Mouse (Mus musculus) limb, embryonic 11.5 days (tissue): ENCODE results near the gene Shc2. TPM values are rescaled to one million over a fixed set of nuclear protein-coding genes. Genes with fewer than 3 reads are reported as not detected.

Experiments
- ATAC-seq: fragments of 200-750 bp; cut with Nextera tagmentation; 2 replicates; pipeline ENCODE4 v1.8.0; 2017; ENCODE audit warnings: low read depth; ENCODE audit not compliant: insufficient number of reproducible peaks, low FRiP score, low TSS enrichment
- DNase-seq: peaks from one replicate; pipeline ENCODE4 v3.0.0-alpha.2; 2015; ENCODE audit warnings: low spot score
- H3K27ac ChIP-seq: fragments of 300-500 bp; sonication (generic); replicated peaks from 2 replicates; pipeline ENCODE4 v1.5.1; 2014; ENCODE audit warnings: low read depth, mild to moderate bottlenecking, low read length
- H3K27me3 ChIP-seq: fragments of 300-500 bp; sonication (generic); 2 replicates; pipeline ENCODE4 v1.6.1; 2014; ENCODE audit warnings: mild to moderate bottlenecking, low read length, mixed read lengths; ENCODE audit not compliant: control insufficient read depth, insufficient read depth
- H3K36me3 ChIP-seq: fragments of 300-500 bp; sonication (generic); 2 replicates; pipeline ENCODE4 v1.6.1; 2014; ENCODE audit warnings: mild to moderate bottlenecking, low read length, moderate library complexity, mixed read lengths; ENCODE audit not compliant: control insufficient read depth, insufficient read depth
- H3K4me1 ChIP-seq: fragments of 300-500 bp; sonication (generic); 2 replicates; pipeline ENCODE4 v1.6.1; 2014; ENCODE audit warnings: low read length, mixed read lengths; ENCODE audit not compliant: control insufficient read depth, insufficient read depth
- H3K4me2 ChIP-seq: fragments of 300-500 bp; sonication (generic); 2 replicates; pipeline ENCODE4 v1.6.1; 2014; ENCODE audit warnings: low read depth, mild to moderate bottlenecking, moderate library complexity; ENCODE audit not compliant: severe bottlenecking
- H3K4me3 ChIP-seq: fragments of 300-500 bp; sonication (generic); 2 replicates; pipeline ENCODE4 v1.5.1; 2014; ENCODE audit warnings: low read depth, low read length
- H3K9ac ChIP-seq: fragments of 300-500 bp; sonication (generic); 2 replicates; pipeline ENCODE4 v1.6.1; 2014; ENCODE audit warnings: mild to moderate bottlenecking, low read length
- H3K9me3 ChIP-seq: fragments of 300-500 bp; sonication (generic); 2 replicates; pipeline ENCODE4 v1.6.1; 2016; ENCODE audit warnings: low read length; ENCODE audit not compliant: control insufficient read depth
- WGBS: fragments of 180-500 bp; shearing (Covaris S2); extraction: QIAGEN DNeasy Blood & Tissue Kit; methylation state at CpG from one replicate; pipeline ENCODE4 v1.1.7; 2014; 5-methylcytosine and 5-hydroxymethylcytosine counted together
- polyA plus RNA-seq: library from polyadenylated mRNA; unstranded; fragments of >200 nt; fragmentation: Nextera tagmentation; extraction: Ambion mirVana; gene quantifications from 2 replicates; pipeline ENCODE4 v1.2.1, GENCODE M21; 2014

The Shc2 gene
- polyA plus RNA-seq, 1 experiment from 2014 or later: 4.8 TPM

DNA sequence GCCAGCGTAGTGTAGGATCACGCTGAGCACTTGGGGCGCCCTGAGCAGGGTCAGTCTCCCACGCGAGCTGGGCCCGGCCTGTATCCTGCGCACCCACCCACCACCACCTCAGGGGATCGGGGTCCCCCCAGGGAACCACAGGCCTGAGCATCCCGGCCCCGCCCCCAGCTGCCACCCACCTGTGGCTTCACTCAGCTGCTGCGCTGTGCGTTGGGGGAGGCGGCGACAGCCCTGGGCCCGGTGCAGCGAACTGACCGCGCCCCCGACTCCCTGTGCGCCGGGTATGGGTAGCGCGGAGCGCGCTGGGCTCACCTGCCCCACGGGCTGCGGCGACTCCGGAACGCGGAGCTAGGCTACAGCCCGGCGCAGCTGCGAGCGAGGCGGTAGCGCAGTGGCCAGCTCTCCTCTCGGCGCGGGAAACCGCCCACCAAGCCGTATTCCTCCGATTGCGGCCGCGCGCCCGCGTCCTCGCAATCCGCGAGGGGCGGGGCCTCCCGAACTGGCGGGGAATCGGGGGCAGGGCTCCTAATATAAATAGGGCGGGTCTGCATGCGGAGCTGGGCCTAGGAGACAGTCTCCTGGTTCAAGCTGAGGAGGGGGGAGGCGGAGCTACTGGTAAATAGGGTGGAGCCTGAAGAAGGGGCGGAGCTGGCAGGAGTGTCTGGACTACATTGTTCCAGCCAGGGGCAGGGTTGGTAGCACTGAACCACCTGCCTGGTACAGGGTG is 24.0 kb downstream of the Shc2 start, which contains the start of gene C2cd4c:
C2cd4c (minus strand) TSS at position 448 of the 727 bp plus-strand sequence.
- Histone ChIP-seq H3K27me3 (peaks cover 25% of the 10 kb centered on the region), H3K4me1 (peaks cover 19% of the 10 kb centered on the region; the same call in 1 of the 2 replicates), H3K4me3 (peak within 1 kb of the TSS; percentile 54), H3K4me2 (peak within 1 kb of the TSS; percentile 93), H3K27ac (no peak within 1 kb of the TSS), H3K9ac (peak within 1 kb of the TSS; percentile 52), H3K36me3 (no peaks in the 10 kb centered on the region), H3K9me3 (no peaks in the 10 kb centered on the region)
- under 1% methylated on average over 53 of the region's 60 CpGs for WGBS
- peak; percentile 80 for ATAC-seq
- DNase-seq: peak; percentile 80

DNA sequence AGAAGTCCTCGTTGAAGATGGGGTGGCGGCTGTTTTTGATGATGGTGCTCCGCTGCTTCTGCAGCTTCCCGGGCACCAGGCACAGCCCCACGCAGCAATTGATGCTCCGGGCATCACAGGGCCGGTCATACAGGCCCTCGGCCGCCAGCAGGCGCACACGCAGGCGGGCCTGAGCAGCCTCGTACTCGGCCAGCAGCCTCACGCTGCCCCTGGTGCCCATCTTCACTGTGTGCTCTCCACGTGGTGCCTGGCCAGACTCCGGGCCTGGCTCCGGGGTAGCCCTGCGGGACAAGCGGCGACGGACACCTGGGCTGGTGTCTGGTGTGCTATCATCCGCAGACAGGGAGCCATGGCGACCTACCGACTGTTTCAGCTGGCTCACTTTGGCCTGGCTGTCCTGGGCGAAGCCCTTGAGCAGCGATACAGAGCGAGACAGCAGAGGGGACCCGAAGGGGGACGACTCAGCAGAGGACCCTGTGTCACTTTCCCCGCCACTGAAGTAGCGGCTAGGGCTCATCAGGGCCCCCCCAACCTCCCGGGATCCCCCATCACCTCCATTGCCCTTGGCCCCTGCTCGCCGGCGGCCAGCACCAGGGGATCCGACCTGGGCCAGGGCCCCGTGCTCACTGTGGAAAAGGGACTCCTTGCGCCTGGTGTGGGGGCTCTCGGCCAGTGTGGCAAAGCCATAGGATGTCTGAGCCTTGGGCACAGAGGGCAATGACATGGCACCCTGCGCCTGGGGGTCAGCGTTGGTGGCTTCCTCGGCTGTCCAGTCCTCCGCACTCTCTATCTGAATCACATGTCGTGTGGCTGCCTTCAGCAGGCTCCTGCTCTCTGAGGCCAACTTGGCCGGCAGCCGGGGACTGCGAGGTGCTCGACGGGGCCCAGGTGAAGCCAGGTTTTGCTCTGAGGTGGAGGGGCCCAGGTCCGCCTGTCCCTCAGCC is 25.3 kb downstream of the Shc2 start:
- 0 out of 2 replicates have a peak overlapping the region, but pooled peaks have one; percentile 7 for H3K9ac ChIP-seq
- no peaks in the 10 kb centered on the region for H3K9me3 ChIP-seq
- peak overlapping the region; percentile 34; the same call in 1 of the 2 replicates for H3K4me2 ChIP-seq
- H3K36me3 ChIP-seq: no peaks in the 10 kb centered on the region
- ATAC-seq (no peak), DNase-seq (peak; percentile 55)
- peaks cover 25% of the 10 kb centered on the region for H3K27me3 ChIP-seq
- H3K27ac ChIP-seq: no peak overlapping the region
- H3K4me3 ChIP-seq: peak overlapping the region; percentile 10; the same call in 1 of the 2 replicates
- 12% methylated on average over 50 of the region's 51 CpGs for WGBS
- H3K4me1 ChIP-seq: peaks cover 19% of the 10 kb centered on the region; the same call in 1 of the 2 replicates

DNA sequence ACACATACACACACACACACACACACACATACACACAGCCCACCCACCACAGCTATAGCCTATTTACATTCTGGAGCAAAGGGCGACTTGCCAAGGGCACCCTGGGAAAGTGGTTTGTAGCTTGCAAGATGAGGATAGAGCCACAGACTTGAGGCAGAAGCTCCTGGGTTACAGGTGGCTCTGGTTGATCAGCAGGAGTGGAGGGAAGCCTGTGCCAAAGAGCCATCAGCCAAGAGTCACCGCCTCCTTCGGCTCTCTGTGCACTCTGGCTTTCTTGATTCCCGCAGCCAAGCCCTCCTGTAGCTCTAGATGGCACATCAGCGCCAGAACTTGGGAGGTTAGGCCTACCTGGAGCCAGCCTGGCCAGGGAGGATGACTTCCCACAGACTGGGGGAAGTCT is 26.4 kb downstream of the Shc2 start:
- no peaks in the 10 kb centered on the region for H3K9me3 ChIP-seq
- 25% methylated on average over 5 of the region's 5 CpGs for whole genome bisulfite sequencing
- peaks cover 25% of the 10 kb centered on the region for H3K27me3 ChIP-seq
- H3K36me3 ChIP-seq: no peaks in the 10 kb centered on the region
- H3K4me3 ChIP-seq: no peak overlapping the region
- H3K4me1 ChIP-seq: peaks cover 19% of the 10 kb centered on the region; the same call in 1 of the 2 replicates
- H3K27ac ChIP-seq: no peak overlapping the region
- DNase-seq (no peak), ATAC-seq (no peak)
- no peak overlapping the region for H3K9ac ChIP-seq
- no peak overlapping the region for H3K4me2 ChIP-seq

DNA sequence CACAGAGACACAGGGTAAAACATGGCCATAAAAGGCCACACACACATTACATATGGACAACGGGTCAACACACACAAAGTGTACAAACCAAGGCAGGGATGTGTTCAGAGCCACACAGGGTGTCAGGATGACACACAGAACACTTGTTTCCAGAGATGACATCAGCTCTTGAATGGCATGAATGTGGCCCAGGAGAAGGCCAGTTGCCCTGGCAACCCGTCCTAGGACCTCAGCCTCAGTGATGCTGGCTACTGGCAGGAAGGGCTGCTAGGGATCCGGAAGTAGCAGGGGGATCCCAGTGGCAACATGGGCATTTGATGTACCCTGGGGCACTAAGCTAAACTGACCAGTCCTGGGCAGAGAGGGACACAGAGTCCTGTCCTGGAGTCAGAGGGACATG is 28.4 kb downstream of the Shc2 start:
- DNase-seq (no peak), ATAC-seq (no peak)
- H3K4me1 ChIP-seq: peaks cover 19% of the 10 kb centered on the region; the same call in 1 of the 2 replicates
- no peaks in the 10 kb centered on the region for H3K9me3 ChIP-seq
- H3K9ac ChIP-seq: no peak overlapping the region
- H3K4me2 ChIP-seq: no peak overlapping the region
- no peak overlapping the region for H3K4me3 ChIP-seq
- H3K27me3 ChIP-seq: peaks cover 25% of the 10 kb centered on the region
- no peaks in the 10 kb centered on the region for H3K36me3 ChIP-seq
- 87% methylated on average over 3 of the region's 3 CpGs for WGBS
- no peak overlapping the region for H3K27ac ChIP-seq

DNA sequence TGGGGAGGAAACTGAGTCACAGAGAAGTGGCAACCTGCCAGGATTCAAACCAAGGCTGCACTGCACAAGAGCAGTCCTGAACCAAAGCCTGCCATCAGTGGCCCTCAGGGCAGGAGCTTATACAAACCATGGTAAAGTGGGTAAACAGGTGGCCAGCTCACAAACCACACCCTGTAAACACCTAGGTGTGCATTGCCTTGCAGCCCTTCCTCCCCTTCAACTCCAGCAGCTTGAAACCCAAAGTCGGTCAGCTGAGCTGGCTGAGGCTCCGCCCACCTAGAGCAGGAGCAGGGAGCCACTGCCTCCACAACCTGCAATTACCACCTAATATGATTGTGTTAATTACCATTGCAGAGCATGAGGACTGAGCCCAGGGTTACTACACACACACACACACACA is 29.8 kb downstream of the Shc2 start:
- ATAC-seq: no peak
- Histone ChIP-seq H3K9me3 (no peaks in the 10 kb centered on the region), H3K4me2 (no peak overlapping the region), H3K9ac (no peak overlapping the region), H3K4me1 (0 out of 2 replicates have a peak, but pooled peaks cover 9% of the 10 kb centered on the region), H3K27ac (no peak overlapping the region), H3K27me3 (peaks cover 16% of the 10 kb centered on the region), H3K4me3 (no peak overlapping the region), H3K36me3 (no peaks in the 10 kb centered on the region)
- WGBS: 27% methylated on average over 2 of the region's 2 CpGs
- DNase-seq: no peak

DNA sequence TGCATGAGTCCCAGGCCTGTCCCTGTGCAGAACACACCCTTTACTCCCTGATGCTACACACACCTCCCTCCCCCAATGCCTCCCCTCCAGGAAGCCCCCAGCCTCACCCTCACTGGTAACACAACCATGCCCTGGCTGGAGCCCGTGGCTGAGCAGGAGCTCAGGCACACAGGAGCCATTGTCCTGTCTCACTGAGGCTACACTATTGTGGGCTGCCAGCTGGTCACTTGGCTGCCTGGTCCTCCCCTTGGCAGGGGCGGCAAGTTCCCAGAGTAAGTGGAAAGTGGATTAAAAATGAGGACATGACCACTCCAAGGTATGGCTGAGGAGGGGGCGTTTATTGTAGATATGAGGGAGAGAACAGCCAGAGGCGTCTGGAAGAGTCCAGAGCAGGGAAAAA is 31.2 kb downstream of the Shc2 start:
- WGBS: 70% methylated on average over 4 of the region's 4 CpGs
- Histone ChIP-seq H3K4me1 (no peaks in the 10 kb centered on the region), H3K27me3 (peaks cover 2% of the 10 kb centered on the region; the same call in 1 of the 2 replicates), H3K36me3 (no peaks in the 10 kb centered on the region), H3K9ac (no peak overlapping the region), H3K4me2 (no peak overlapping the region), H3K27ac (no peak overlapping the region), H3K4me3 (no peak overlapping the region), H3K9me3 (no peaks in the 10 kb centered on the region)
- no peak for DNase-seq
- no peak for ATAC-seq

DNA sequence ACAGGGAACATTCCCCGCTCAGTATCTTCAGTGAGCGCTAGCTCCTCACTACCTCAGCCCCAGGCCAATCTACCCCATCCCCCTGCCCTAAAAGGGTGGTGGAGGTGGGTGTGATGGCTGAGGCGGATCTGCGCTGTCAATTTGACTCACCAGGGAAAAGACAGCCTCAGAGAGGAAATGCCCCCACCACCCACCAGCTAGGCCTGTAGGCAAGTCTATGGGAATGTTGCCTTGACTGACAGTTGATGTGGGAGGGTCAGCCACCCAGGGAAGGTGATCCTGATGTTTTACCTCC is 39.8 kb downstream of the Shc2 start:
- no peaks in the 10 kb centered on the region for H3K36me3 ChIP-seq
- H3K4me3 ChIP-seq: no peak overlapping the region
- no peaks in the 10 kb centered on the region for H3K27me3 ChIP-seq
- ATAC-seq: no peak
- H3K4me1 ChIP-seq: no peaks in the 10 kb centered on the region
- no peak for DNase-seq
- H3K27ac ChIP-seq: no peak overlapping the region
- WGBS: 73% methylated on average over 4 of the region's 4 CpGs
- H3K9ac ChIP-seq: no peak overlapping the region
- H3K4me2 ChIP-seq: no peak overlapping the region
- H3K9me3 ChIP-seq: no peaks in the 10 kb centered on the region

DNA sequence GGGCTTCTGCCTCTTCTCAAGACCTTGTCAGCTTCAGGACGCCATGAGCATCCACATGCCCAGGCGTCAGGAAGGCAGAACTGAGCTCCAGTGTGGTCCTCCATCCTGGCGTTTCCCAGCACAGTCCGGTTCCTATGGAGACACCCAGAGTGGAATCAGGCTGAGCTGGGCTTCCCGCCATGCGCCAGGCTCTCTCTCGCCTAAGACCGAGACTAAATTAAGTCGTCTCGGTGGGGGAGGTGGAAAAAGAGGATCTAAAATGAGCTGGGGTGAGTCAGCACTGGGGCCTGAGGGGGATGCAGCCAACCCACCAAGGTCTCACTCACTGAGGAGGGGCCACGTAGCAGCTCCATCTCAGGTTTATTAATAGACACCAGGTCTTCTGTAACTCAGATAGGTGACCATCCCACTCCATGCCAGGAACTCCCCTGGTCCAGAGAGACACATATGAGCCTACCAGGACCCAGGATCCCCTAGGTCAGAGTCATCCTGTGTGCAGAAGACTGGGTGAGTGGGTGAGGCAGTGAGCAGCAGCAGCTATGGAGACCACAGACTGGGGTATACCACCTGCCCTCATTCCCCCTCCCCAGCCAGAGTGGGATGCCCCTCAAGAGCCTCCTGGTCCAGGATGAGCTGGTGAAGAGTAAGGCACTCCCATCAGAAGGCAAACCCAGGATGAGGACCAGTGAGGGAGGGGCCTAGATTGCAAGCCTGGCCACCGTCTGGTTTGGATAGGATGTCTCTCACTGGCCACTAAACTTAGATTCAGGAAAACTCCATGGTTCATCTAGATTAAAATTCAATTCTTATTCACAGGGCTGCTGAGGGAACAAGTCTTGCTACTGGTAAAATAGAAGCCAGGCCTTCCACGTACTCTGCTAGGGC is 40.4 kb downstream of the Shc2 start:
- DNase-seq (no peak), ATAC-seq (no peak)
- H3K27me3 ChIP-seq: no peaks in the 10 kb centered on the region
- H3K4me2 ChIP-seq: no peak overlapping the region
- no peaks in the 10 kb centered on the region for H3K9me3 ChIP-seq
- H3K4me3 ChIP-seq: no peak overlapping the region
- 37% methylated on average over 13 of the region's 13 CpGs for WGBS
- no peaks in the 10 kb centered on the region for H3K36me3 ChIP-seq
- no peak overlapping the region for H3K9ac ChIP-seq
- H3K27ac ChIP-seq: no peak overlapping the region
- H3K4me1 ChIP-seq: no peaks in the 10 kb centered on the region
